14 mouse cellular contexts compared by ENCODE assay signal in the genomic region with DNA sequence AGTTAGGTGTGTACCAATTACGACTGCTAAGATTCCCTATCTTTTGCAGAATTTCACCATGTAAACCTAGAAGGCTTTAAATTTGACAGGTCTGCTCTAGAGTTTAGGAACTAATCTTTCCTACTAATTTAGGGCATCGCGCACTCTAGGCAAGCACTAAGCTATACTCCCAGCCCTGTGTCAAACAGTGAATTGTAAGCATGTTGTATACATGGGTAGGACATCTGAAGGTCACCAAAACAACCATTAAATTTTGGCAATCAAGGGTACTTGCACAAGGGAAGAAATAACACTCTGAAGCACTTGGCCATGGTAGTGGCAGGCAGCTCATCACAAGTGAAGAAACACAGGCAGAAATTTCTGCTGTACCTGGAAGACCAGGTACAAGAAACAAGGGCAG. TPM values are rescaled to one million over a fixed set of nuclear protein-coding genes. Genes with fewer than 3 reads are reported as not detected.
A peak's percentile ranks its signal among the peaks of the same experiment; 100 is the strongest.
DNase-seq lines count a peak whose midpoint lies in the region; ATAC-seq and TF ChIP-seq lines count a peak whose summit lies in the region.
"Had no signal": no experiment of that assay in that cellular context is flagged by ENCODE, and none has a peak within 500 bp of the region (broad histone marks: within the 10 kb centered on the region; RNA-seq: fewer than 3 reads in every experiment).

No protein-coding gene starts in this region.

- H3K4me3 ChIP-seq in heart, embryonic 13.5 days, result no peak overlapping the region
- peak overlapping the region; percentile 93; the same call in 1 of the 2 replicates for H3K4me3 ChIP-seq in lung, embryonic 15.5 days
- H3K4me3 ChIP-seq in lung, adult 2 months (replicated peaks; ENCODE audit: extremely low read depth, low read depth, low read length), result no peak overlapping the region
- peak overlapping the region; percentile 82; the same call in 1 of the 2 replicates for H3K4me3 ChIP-seq in embryonic facial prominence, embryonic 13.5 days
- peak overlapping the region; percentile 71 for H3K4me3 ChIP-seq in myocyte
- H3K4me3 ChIP-seq: layer of hippocampus, adult 2 months had no signal

- 0 out of 2 replicates have a peak overlapping the region, but pooled peaks have one; percentile 5 for H3K27ac ChIP-seq in heart, embryonic 13.5 days (replicated peaks)
- H3K27ac ChIP-seq in lung, embryonic 15.5 days, result no peak overlapping the region
- H3K27ac ChIP-seq in embryonic facial prominence, embryonic 13.5 days, result peak overlapping the region; percentile 39; the same call in 1 of the 2 replicates
- H3K27ac ChIP-seq: layer of hippocampus, adult 2 months had no signal

- WGBS in heart, embryonic 13.5 days, result 69% methylated on average over 3 of the region's 3 CpGs
- WGBS in lung, embryonic 15.5 days, result 73% methylated on average over 3 of the region's 3 CpGs
- 87% methylated on average over 3 of the region's 3 CpGs for WGBS in lung, adult 2 months
- 62% methylated on average over 3 of the region's 3 CpGs for WGBS in embryonic facial prominence, embryonic 13.5 days

- no peak overlapping the region for H3ac ChIP-seq in myocyte (ENCODE audit: control insufficient read depth, insufficient read length)

- H3K4me2 ChIP-seq in heart, embryonic 13.5 days, result no peak overlapping the region
- H3K4me2 ChIP-seq in lung, embryonic 15.5 days, result peak overlapping the region; percentile 66; the same call in 1 of the 2 replicates
- H3K4me2 ChIP-seq in embryonic facial prominence, embryonic 13.5 days, result peak overlapping the region; percentile 84; the same call in 1 of the 2 replicates
- H3K4me2 ChIP-seq in myocyte (ENCODE audit: low read depth), result no peak overlapping the region

- H3K36me3 ChIP-seq in heart, embryonic 13.5 days, result peaks cover 26% of the 10 kb centered on the region
- peaks cover 23% of the 10 kb centered on the region for H3K36me3 ChIP-seq in lung, embryonic 15.5 days
- H3K36me3 ChIP-seq in embryonic facial prominence, embryonic 13.5 days, result peaks cover 14% of the 10 kb centered on the region
- H3K36me3 ChIP-seq in myocyte (ENCODE audit: control insufficient read depth, insufficient read depth), result peaks cover 4% of the 10 kb centered on the region

- peaks cover 23% of the 10 kb centered on the region for H3K4me1 ChIP-seq in heart, embryonic 13.5 days
- peaks cover 15% of the 10 kb centered on the region for H3K4me1 ChIP-seq in lung, embryonic 15.5 days
- no peaks in the 10 kb centered on the region; the same call in 1 of the 2 replicates for H3K4me1 ChIP-seq in lung, adult 2 months (ENCODE audit: control insufficient read depth, insufficient read depth, low read length)
- peaks cover 17% of the 10 kb centered on the region for H3K4me1 ChIP-seq in embryonic facial prominence, embryonic 13.5 days

- TF ChIP-seq CTCF in lung, adult 2 months (IDR thresholded peaks at IDR 0.05; ENCODE audit: insufficient read depth, low read length), result no peak

- no peak for ATAC-seq in heart, embryonic 13.5 days (ENCODE audit: extremely low read depth, insufficient number of reproducible peaks, low FRiP score, low TSS enrichment)
- no peak for ATAC-seq in lung, embryonic 15.5 days (ENCODE audit: borderline replicate concordance, extremely low read depth, low FRiP score, low TSS enrichment)
- no peak for ATAC-seq in embryonic facial prominence, embryonic 13.5 days (ENCODE audit: insufficient number of reproducible peaks, insufficient read depth, low FRiP score, low TSS enrichment, low read depth)

- no peak for TF ChIP-seq POLR2A in lung, adult 2 months (IDR thresholded peaks at IDR 0.05; ENCODE audit: borderline replicate concordance, extremely low read depth, low read depth, low read length)
- TF ChIP-seq POLR2A in myocyte (IDR thresholded peaks at IDR 0.05; ENCODE audit: insufficient read length, low read depth), result no peak

- no peaks in the 10 kb centered on the region for H3K9me3 ChIP-seq in heart, embryonic 13.5 days
- H3K9me3 ChIP-seq in lung, embryonic 15.5 days, result no peaks in the 10 kb centered on the region
- no peaks in the 10 kb centered on the region for H3K9me3 ChIP-seq in embryonic facial prominence, embryonic 13.5 days

- H3K79me2 ChIP-seq in myocyte (ENCODE audit: control insufficient read depth, insufficient read depth), result peaks cover 24% of the 10 kb centered on the region

- no peaks in the 10 kb centered on the region for H3K27me3 ChIP-seq in heart, embryonic 13.5 days (replicated peaks)
- no peaks in the 10 kb centered on the region for H3K27me3 ChIP-seq in lung, embryonic 15.5 days
- H3K27me3 ChIP-seq in embryonic facial prominence, embryonic 13.5 days, result no peaks in the 10 kb centered on the region
- H3K27me3 ChIP-seq in myocyte (ENCODE audit: control insufficient read depth, insufficient read depth, insufficient read length), result no peaks in the 10 kb centered on the region

- no peak overlapping the region for H3K9ac ChIP-seq in heart, embryonic 13.5 days
- no peak overlapping the region for H3K9ac ChIP-seq in lung, embryonic 15.5 days
- peak overlapping the region; percentile 94; the same call in 1 of the 2 replicates for H3K9ac ChIP-seq in embryonic facial prominence, embryonic 13.5 days

- no peak for DNase-seq in heart, adult 9 months (ENCODE audit: low spot score in 2 of 2)
- DNase-seq in lung, adult 2 months, result no peak
- no peak for DNase-seq in urinary bladder, postnatal 10 days (ENCODE audit: low spot score)
- DNase-seq in retina, embryonic 14.5 days (ENCODE audit: low spot score), result no peak
- DNase-seq: adrenal gland, postnatal 14 days; kidney, adult 18-20 months; lung, postnatal 36 days; midbrain, embryonic 14.5 days; thymus, postnatal 25 days had no signal

TF ChIP-seq in myocyte, 11 proteins besides CTCF, POLR2A, EP300 and RAD21:
- TF ChIP-seq USF1 (IDR thresholded peaks at IDR 0.05; ENCODE audit: low read depth), result no peak
- TF ChIP-seq MAX (IDR thresholded peaks at IDR 0.05; ENCODE audit: low read depth), result no peak
- no peak for TF ChIP-seq TCF12 (IDR thresholded peaks at IDR 0.05; ENCODE audit: insufficient read depth, poor library complexity, severe bottlenecking)

RNA-seq across cellular contexts. Expression of a gene that starts 2.6 kb away (rescaled TPM):
- polyA plus RNA-seq in heart, embryonic 13.5 days (2015; fragmentation: Nextera tagmentation; extraction: Ambion mirVana), result 37.6 and 42.1 TPM in 2 replicates
- 89.2 and 92.6 TPM in 2 replicates for polyA plus RNA-seq in lung, embryonic 15.5 days (2015; fragmentation: Nextera tagmentation; extraction: Ambion mirVana)
- 3.9 and 5.3 TPM in 2 replicates for polyA plus RNA-seq in lung, adult 2 months (2012; rRNA removed)
- 74.1 and 81.9 TPM in 2 replicates for polyA plus RNA-seq in embryonic facial prominence, embryonic 13.5 days (2015; fragmentation: Nextera tagmentation; extraction: Ambion mirVana)
- polyA plus RNA-seq in myocyte (2012; fragmentation: generic; extraction: Trizol), result 33.2 TPM

RNA-seq across cellular contexts. Expression of a gene that starts 21.5 kb away (rescaled TPM):
- polyA plus RNA-seq in heart, embryonic 13.5 days (2015; fragmentation: Nextera tagmentation; extraction: Ambion mirVana), result 61.9 and 74.4 TPM in 2 replicates
- 67.2 and 75.0 TPM in 2 replicates for polyA plus RNA-seq in lung, embryonic 15.5 days (2015; fragmentation: Nextera tagmentation; extraction: Ambion mirVana)
- polyA plus RNA-seq in lung, adult 2 months (2012; rRNA removed), result 16.4 and 17.8 TPM in 2 replicates
- 78.5 and 83.1 TPM in 2 replicates for polyA plus RNA-seq in embryonic facial prominence, embryonic 13.5 days (2015; fragmentation: Nextera tagmentation; extraction: Ambion mirVana)
- polyA plus RNA-seq in myocyte (2012; fragmentation: generic; extraction: Trizol), result 51.6 TPM

RNA-seq across cellular contexts. Expression of a gene that starts 47.7 kb away (rescaled TPM):
- polyA plus RNA-seq in heart, embryonic 13.5 days (2015; fragmentation: Nextera tagmentation; extraction: Ambion mirVana), result 1.1 and 1.8 TPM in 2 replicates
- polyA plus RNA-seq in lung, embryonic 15.5 days (2015; fragmentation: Nextera tagmentation; extraction: Ambion mirVana), result 1.4 and 2.5 TPM in 2 replicates
- 1.9 and 2.0 TPM in 2 replicates for polyA plus RNA-seq in lung, adult 2 months (2012; rRNA removed)
- polyA plus RNA-seq in embryonic facial prominence, embryonic 13.5 days (2015; fragmentation: Nextera tagmentation; extraction: Ambion mirVana), result 2.1 and 2.6 TPM in 2 replicates
- polyA plus RNA-seq in myocyte (2012; fragmentation: generic; extraction: Trizol), result 0.30 TPM

Comparison
In these comparisons a context has a peak if more than half of its experiments do, and no peak if none do; other contexts are left out.
1. H3K4me3 ChIP-seq: peak in lung, embryonic 15.5 days (single experiment), embryonic facial prominence, embryonic 13.5 days (single experiment) and myocyte (single experiment); none in heart, embryonic 13.5 days (single experiment) and lung, adult 2 months (single experiment).
2. H3K4me2 ChIP-seq: peak in lung, embryonic 15.5 days (single experiment) and embryonic facial prominence, embryonic 13.5 days (single experiment); none in heart, embryonic 13.5 days (single experiment) and myocyte (single experiment).